Mouse (Mus musculus): ENCODE data around the gene Col25a1. TPM values are rescaled to one million over a fixed set of nuclear protein-coding genes. Genes with fewer than 3 reads are reported as not detected.

The Col25a1 gene
- 3.6 and 4.8 TPM in 2 replicates for polyA plus RNA-seq (2015; fragmentation: Nextera tagmentation; extraction: Ambion mirVana)

GRCm38 (mm10) chr3:130131201-130131600 is at the start of gene Col25a1:
Gene Col25a1 (plus strand): TSS chr3:130131501.
- Histone ChIP-seq H3K4me2 (no peak within 1 kb of the TSS), H3K27ac (no peak within 1 kb of the TSS)
- 85% methylated on average over 8 of the region's 8 CpGs for WGBS

GRCm38 (mm10) chr3:130083312-130083711 is 48.0 kb upstream of the Col25a1 start:
- ATAC-seq (ENCODE audit: insufficient read depth, low FRiP score, low read depth) = no peak

More at GRCm38 (mm10) chr3:130131201-130131600, at the start of gene Col25a1:
- Histone ChIP-seq H3K9ac (no peak within 1 kb of the TSS), H3K27me3 (replicated peaks) (no peaks in the 10 kb centered on the region), H3K9me3 (no peaks in the 10 kb centered on the region), H3K4me1 (no peaks in the 10 kb centered on the region), H3K4me3 (replicated peaks) (no peak within 1 kb of the TSS; the same call in 1 of the 2 replicates), H3K36me3 (no peaks in the 10 kb centered on the region)
- ATAC-seq (ENCODE audit: insufficient read depth, low FRiP score, low read depth) = no peak

GRCm38 (mm10) chr3:130086372-130087080 is 44.8 kb upstream of the Col25a1 start:
- H3K4me2 ChIP-seq = no peak overlapping the region
- H3K9me3 ChIP-seq = no peaks in the 10 kb centered on the region
- 0 out of 2 replicates have a peak, but pooled peaks cover 3% of the 10 kb centered on the region for H3K27me3 ChIP-seq (replicated peaks)
- H3K9ac ChIP-seq = no peak overlapping the region
- H3K27ac ChIP-seq = no peak overlapping the region
- H3K36me3 ChIP-seq = no peaks in the 10 kb centered on the region
- H3K4me3 ChIP-seq (replicated peaks) = no peak overlapping the region
- WGBS = 66% methylated on average over 13 of the region's 13 CpGs
- no peaks in the 10 kb centered on the region for H3K4me1 ChIP-seq
- ATAC-seq (ENCODE audit: insufficient read depth, low FRiP score, low read depth) = no peak

More at GRCm38 (mm10) chr3:130083312-130083711, 48.0 kb upstream of the Col25a1 start:
- Histone ChIP-seq H3K9ac (no peak overlapping the region), H3K36me3 (no peaks in the 10 kb centered on the region), H3K27ac (no peak overlapping the region), H3K27me3 (replicated peaks) (no peaks in the 10 kb centered on the region), H3K9me3 (no peaks in the 10 kb centered on the region), H3K4me3 (replicated peaks) (no peak overlapping the region), H3K4me2 (no peak overlapping the region), H3K4me1 (no peaks in the 10 kb centered on the region)
- 48% methylated on average over 2 of the region's 2 CpGs for WGBS

- Histone ChIP-seq H3K27ac (no peak overlapping the region), H3K27me3 (replicated peaks) (0 out of 2 replicates have a peak, but pooled peaks cover 3% of the 10 kb centered on the region), H3K36me3 (no peaks in the 10 kb centered on the region), H3K9ac (no peak overlapping the region), H3K9me3 (no peaks in the 10 kb centered on the region), H3K4me3 (replicated peaks) (no peak overlapping the region), H3K4me2 (no peak overlapping the region), H3K4me1 (no peaks in the 10 kb centered on the region)
- 81% methylated on average over 9 of the region's 9 CpGs for WGBS
- ATAC-seq (ENCODE audit: insufficient read depth, low FRiP score, low read depth) = no peak
Measured at GRCm38 (mm10) chr3:130087466-130087865, 43.8 kb upstream of the Col25a1 start.

GRCm38 (mm10) chr3:130088654-130089053 is 42.6 kb upstream of the Col25a1 start:
- WGBS = 93% methylated on average over 9 of the region's 9 CpGs
- Histone ChIP-seq H3K27ac (no peak overlapping the region), H3K9ac (no peak overlapping the region), H3K4me2 (no peak overlapping the region), H3K4me3 (replicated peaks) (no peak overlapping the region), H3K36me3 (no peaks in the 10 kb centered on the region), H3K4me1 (no peaks in the 10 kb centered on the region), H3K27me3 (replicated peaks) (0 out of 2 replicates have a peak, but pooled peaks cover 3% of the 10 kb centered on the region), H3K9me3 (no peaks in the 10 kb centered on the region)
- ATAC-seq (ENCODE audit: insufficient read depth, low FRiP score, low read depth) = no peak

- H3K36me3 ChIP-seq = no peaks in the 10 kb centered on the region
- no peak overlapping the region for H3K9ac ChIP-seq
- no peaks in the 10 kb centered on the region for H3K9me3 ChIP-seq
- ATAC-seq (ENCODE audit: insufficient read depth, low FRiP score, low read depth) = no peak
- no peaks in the 10 kb centered on the region for H3K4me1 ChIP-seq
- WGBS = 78% methylated on average over 9 of the region's 9 CpGs
- 0 out of 2 replicates have a peak, but pooled peaks cover 3% of the 10 kb centered on the region for H3K27me3 ChIP-seq (replicated peaks)
- H3K27ac ChIP-seq = no peak overlapping the region
- no peak overlapping the region for H3K4me3 ChIP-seq (replicated peaks)
- no peak overlapping the region for H3K4me2 ChIP-seq
Measured at GRCm38 (mm10) chr3:130090460-130090859, 40.8 kb upstream of the Col25a1 start.

GRCm38 (mm10) chr3:130094125-130094704 is 37.1 kb upstream of the Col25a1 start:
- no peaks in the 10 kb centered on the region for H3K36me3 ChIP-seq
- no peak for ATAC-seq (ENCODE audit: insufficient read depth, low FRiP score, low read depth)
- no peak overlapping the region for H3K4me3 ChIP-seq (replicated peaks)
- H3K4me1 ChIP-seq = no peaks in the 10 kb centered on the region
- WGBS = 70% methylated on average over 5 of the region's 5 CpGs
- no peak overlapping the region for H3K4me2 ChIP-seq
- no peak overlapping the region for H3K27ac ChIP-seq
- no peak overlapping the region for H3K9ac ChIP-seq
- no peaks in the 10 kb centered on the region for H3K27me3 ChIP-seq (replicated peaks)
- H3K9me3 ChIP-seq = no peaks in the 10 kb centered on the region

- H3K36me3 ChIP-seq = no peaks in the 10 kb centered on the region
- H3K4me1 ChIP-seq = no peaks in the 10 kb centered on the region
- no peaks in the 10 kb centered on the region for H3K9me3 ChIP-seq
- no peak overlapping the region for H3K4me2 ChIP-seq
- no peak overlapping the region for H3K4me3 ChIP-seq (replicated peaks)
- no peaks in the 10 kb centered on the region for H3K27me3 ChIP-seq (replicated peaks)
- 36% methylated on average over 5 of the region's 5 CpGs for WGBS
- no peak overlapping the region for H3K27ac ChIP-seq
- no peak overlapping the region for H3K9ac ChIP-seq
- ATAC-seq (ENCODE audit: insufficient read depth, low FRiP score, low read depth) = no peak
Measured at GRCm38 (mm10) chr3:130095160-130095781, 36.0 kb upstream of the Col25a1 start.

- no peaks in the 10 kb centered on the region for H3K4me1 ChIP-seq
- 74% methylated on average over 8 of the region's 8 CpGs for WGBS
- H3K9ac ChIP-seq = no peak overlapping the region
- H3K9me3 ChIP-seq = no peaks in the 10 kb centered on the region
- no peak overlapping the region for H3K4me2 ChIP-seq
- H3K27me3 ChIP-seq (replicated peaks) = no peaks in the 10 kb centered on the region
- no peak overlapping the region for H3K4me3 ChIP-seq (replicated peaks)
- H3K36me3 ChIP-seq = no peaks in the 10 kb centered on the region
- H3K27ac ChIP-seq = no peak overlapping the region
- no peak for ATAC-seq (ENCODE audit: insufficient read depth, low FRiP score, low read depth)
Measured at GRCm38 (mm10) chr3:130103486-130103885, 27.8 kb upstream of the Col25a1 start.

- H3K4me2 ChIP-seq = no peak overlapping the region
- H3K9ac ChIP-seq = no peak overlapping the region
- no peak overlapping the region for H3K4me3 ChIP-seq (replicated peaks)
- no peaks in the 10 kb centered on the region for H3K9me3 ChIP-seq
- no peaks in the 10 kb centered on the region for H3K4me1 ChIP-seq
- H3K27ac ChIP-seq = no peak overlapping the region
- no peak for ATAC-seq (ENCODE audit: insufficient read depth, low FRiP score, low read depth)
- 63% methylated on average over 9 of the region's 9 CpGs for WGBS
- no peaks in the 10 kb centered on the region for H3K36me3 ChIP-seq
- H3K27me3 ChIP-seq (replicated peaks) = no peaks in the 10 kb centered on the region
Measured at GRCm38 (mm10) chr3:130104471-130104870, 26.8 kb upstream of the Col25a1 start.

- H3K9ac ChIP-seq = no peak overlapping the region
- H3K36me3 ChIP-seq = no peaks in the 10 kb centered on the region
- no peaks in the 10 kb centered on the region for H3K27me3 ChIP-seq (replicated peaks)
- no peaks in the 10 kb centered on the region for H3K9me3 ChIP-seq
- ATAC-seq (ENCODE audit: insufficient read depth, low FRiP score, low read depth) = no peak
- H3K4me1 ChIP-seq = no peaks in the 10 kb centered on the region
- no peak overlapping the region for H3K27ac ChIP-seq
- WGBS = 67% methylated on average over 6 of the region's 6 CpGs
- no peak overlapping the region for H3K4me2 ChIP-seq
- H3K4me3 ChIP-seq (replicated peaks) = no peak overlapping the region
Measured at GRCm38 (mm10) chr3:130116886-130117285, 14.4 kb upstream of the Col25a1 start.

- Histone ChIP-seq H3K36me3 (no peaks in the 10 kb centered on the region), H3K9ac (no peak overlapping the region), H3K4me3 (replicated peaks) (no peak overlapping the region), H3K27me3 (replicated peaks) (no peaks in the 10 kb centered on the region), H3K9me3 (no peaks in the 10 kb centered on the region), H3K4me2 (no peak overlapping the region), H3K4me1 (no peaks in the 10 kb centered on the region), H3K27ac (no peak overlapping the region)
- no peak for ATAC-seq (ENCODE audit: insufficient read depth, low FRiP score, low read depth)
- WGBS = 59% methylated on average over 8 of the region's 8 CpGs
Measured at GRCm38 (mm10) chr3:130127840-130128239, 3.5 kb upstream of the Col25a1 start.
